9 mouse cellular contexts compared by ENCODE assay signal in the genomic region with DNA sequence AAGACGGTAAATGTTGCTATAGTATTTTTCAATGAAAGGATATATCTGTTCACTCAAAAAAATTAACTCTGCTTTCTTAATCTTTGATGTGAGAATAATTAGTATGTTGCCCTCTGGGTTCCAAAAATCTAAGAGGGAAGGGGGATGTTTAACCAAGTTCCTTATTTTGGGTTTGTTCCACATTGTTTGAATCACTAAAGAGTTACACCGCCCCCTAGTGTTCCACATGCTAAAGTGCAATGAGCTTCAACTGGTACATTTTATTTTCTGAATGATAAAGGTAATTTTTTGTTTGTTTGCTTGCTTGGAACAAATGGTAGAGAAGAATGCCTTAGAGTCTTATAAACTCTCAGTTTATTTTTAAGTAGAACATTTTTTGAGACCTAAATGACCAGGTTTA. TPM values are rescaled to one million over a fixed set of nuclear protein-coding genes. Genes with fewer than 3 reads are reported as not detected.
DNase-seq lines count a peak whose midpoint lies in the region; ATAC-seq and TF ChIP-seq lines count a peak whose summit lies in the region.
"Had no signal": no experiment of that assay in that cellular context is flagged by ENCODE, and none has a peak within 500 bp of the region (broad histone marks: within the 10 kb centered on the region; RNA-seq: fewer than 3 reads in every experiment).

No protein-coding gene starts in this region.

- 47% methylated on average over 2 of the region's 2 CpGs for WGBS in kidney, adult 2 months
- WGBS in kidney, embryonic 14.5 days, result 48% methylated on average over 2 of the region's 2 CpGs
- WGBS in stomach, postnatal 0 days, result 48% methylated on average over 2 of the region's 2 CpGs

- peak; percentile 33 for DNase-seq in kidney, adult 2 months
- DNase-seq in thymus, postnatal 14 days, result peak; percentile 12
- DNase-seq in thymus, postnatal 10 days (ENCODE audit: low spot score in 2 of 2), result no peak
- DNase-seq in stomach, postnatal 0 days (ENCODE audit: low spot score), result no peak
- no peak for DNase-seq in gastrocnemius, postnatal 36 days

- no peak for TF ChIP-seq EP300 in stomach, postnatal 0 days (optimal IDR thresholded peaks at IDR 0.05)

- H3K27me3 ChIP-seq in kidney, adult 2 months (replicated peaks; ENCODE audit: control insufficient read depth, insufficient read depth, low read length), result no peaks in the 10 kb centered on the region
- no peaks in the 10 kb centered on the region for H3K27me3 ChIP-seq in kidney, embryonic 14.5 days (ENCODE audit: control insufficient read depth, insufficient read depth, low read length)
- no peaks in the 10 kb centered on the region for H3K27me3 ChIP-seq in stomach, postnatal 0 days (ENCODE audit: control insufficient read depth, insufficient read depth, low read length)
- H3K27me3 ChIP-seq: neural tube, embryonic 12.5 days had no signal

- H3K9me3 ChIP-seq in kidney, embryonic 14.5 days (ENCODE audit: control insufficient read depth, low read length), result no peaks in the 10 kb centered on the region
- H3K9me3 ChIP-seq in stomach, postnatal 0 days (ENCODE audit: control insufficient read depth, low read length), result no peaks in the 10 kb centered on the region
- H3K9me3 ChIP-seq: neural tube, embryonic 12.5 days had no signal

- H3K4me1 ChIP-seq in kidney, adult 2 months (ENCODE audit: control insufficient read depth, insufficient read depth, low read length), result no peaks in the 10 kb centered on the region; the same call in 1 of the 2 replicates
- no peaks in the 10 kb centered on the region for H3K4me1 ChIP-seq in kidney, embryonic 14.5 days (ENCODE audit: control insufficient read depth, insufficient read depth, low read length)
- H3K4me1 ChIP-seq in stomach, postnatal 0 days (replicated peaks; ENCODE audit: control insufficient read depth, insufficient read depth), result no peaks in the 10 kb centered on the region
- H3K4me1 ChIP-seq: neural tube, embryonic 12.5 days had no signal

- no peak for TF ChIP-seq CTCF in kidney, adult 2 months (conservative IDR thresholded peaks at IDR 0.05; ENCODE audit: insufficient read depth, insufficient read length, low read depth, low read length)
- peak; percentile 79 for TF ChIP-seq CTCF in stomach, postnatal 0 days (IDR thresholded peaks at IDR 0.05; ENCODE audit: low read depth)

- intact Hi-C loops in gastrocnemius, postnatal 36 days (cut with DNase I), result loop anchor here (10.0 kb wide), 1 partner anchor 661 kb away; no protein-coding TSS in a partner anchor

- TF ChIP-seq POLR2A in kidney, adult 2 months (IDR thresholded peaks at IDR 0.05; ENCODE audit: low read depth, low read length), result no peak

- no peak overlapping the region for H3K4me2 ChIP-seq in kidney, embryonic 14.5 days (replicated peaks; ENCODE audit: low read depth, low read length)
- no peak overlapping the region for H3K4me2 ChIP-seq in stomach, postnatal 0 days (replicated peaks; ENCODE audit: low read depth)
- H3K4me2 ChIP-seq: neural tube, embryonic 12.5 days had no signal

- H3K9ac ChIP-seq in kidney, embryonic 14.5 days (ENCODE audit: low read depth, low read length), result no peak overlapping the region
- H3K9ac ChIP-seq in stomach, postnatal 0 days (ENCODE audit: low read length), result no peak overlapping the region
- H3K9ac ChIP-seq: neural tube, embryonic 12.5 days had no signal

- H3K27ac ChIP-seq in kidney, adult 2 months (ENCODE audit: insufficient read depth, low read depth, low read length), result no peak overlapping the region
- no peak overlapping the region for H3K27ac ChIP-seq in kidney, embryonic 14.5 days (ENCODE audit: low read depth, low read length)
- H3K27ac ChIP-seq in stomach, postnatal 0 days (replicated peaks), result no peak overlapping the region
- H3K27ac ChIP-seq: neural tube, embryonic 12.5 days had no signal

- ATAC-seq in kidney, embryonic 14.5 days (ENCODE audit: low FRiP score, low TSS enrichment), result no peak
- peak; percentile 69 for ATAC-seq in common myeloid progenitor, adult 5-6 weeks (replicated peaks; ENCODE audit: low read depth, poor library complexity, severe bottlenecking)
- ATAC-seq in stomach, postnatal 0 days (ENCODE audit: low FRiP score, low TSS enrichment), result no peak
- ATAC-seq in cerebellum, adult (ENCODE audit: insufficient number of reproducible peaks, low FRiP score, low TSS enrichment), result no peak

- H3K4me3 ChIP-seq in kidney, adult 2 months (ENCODE audit: insufficient read depth, low read depth, low read length), result no peak overlapping the region
- H3K4me3 ChIP-seq in kidney, embryonic 14.5 days (ENCODE audit: low read length), result no peak overlapping the region
- no peak overlapping the region for H3K4me3 ChIP-seq in stomach, postnatal 0 days (ENCODE audit: low read depth, low read length)
- H3K4me3 ChIP-seq: neural tube, embryonic 12.5 days had no signal

- H3K36me3 ChIP-seq in kidney, adult 2 months (ENCODE audit: control insufficient read depth, insufficient read depth, low read length), result no peaks in the 10 kb centered on the region
- no peaks in the 10 kb centered on the region for H3K36me3 ChIP-seq in kidney, embryonic 14.5 days (ENCODE audit: control insufficient read depth, insufficient read depth, low read length)
- no peaks in the 10 kb centered on the region for H3K36me3 ChIP-seq in stomach, postnatal 0 days (ENCODE audit: control insufficient read depth, insufficient read depth, low read length)
- H3K36me3 ChIP-seq: neural tube, embryonic 12.5 days had no signal

RNA-seq across cellular contexts. Expression of gene Schip1, which starts 11.1 kb away (rescaled TPM):
- polyA plus RNA-seq in kidney, adult 2 months (2012; rRNA removed), result 10.2 and 10.6 TPM in 2 replicates
- 50.1 and 52.2 TPM in 2 replicates for polyA plus RNA-seq in kidney, embryonic 14.5 days (2014; fragmentation: Nextera tagmentation; extraction: Ambion mirVana)
- total RNA-seq in common myeloid progenitor, adult 5-6 weeks (2017), result 0.39 and 0.91 TPM in 2 replicates
- 26.6 and 27.6 TPM in 2 replicates for polyA plus RNA-seq in stomach, postnatal 0 days (2015; fragmentation: Nextera tagmentation; extraction: Ambion mirVana)
- total RNA-seq in gastrocnemius, postnatal 36 days (2021), result 100 to 1,000 TPM; 105 to 129 TPM

Comparison
In these comparisons a context has a peak if more than half of its experiments do, and no peak if none do; other contexts are left out.
1. DNase-seq: peak in kidney, adult 2 months (single experiment) and thymus, postnatal 14 days (single experiment); none in thymus, postnatal 10 days (0 of 2), stomach, postnatal 0 days (single experiment) and gastrocnemius, postnatal 36 days (0 of 2).